Mouse (Mus musculus): ENCODE data around the gene Fdx1. TPM values are rescaled to one million over a fixed set of nuclear protein-coding genes. Genes with fewer than 3 reads are reported as not detected.
A peak's percentile ranks its signal among the peaks of the same experiment; 100 is the strongest.

The Fdx1 gene
- total RNA-seq, 1 experiment from 2014 or later: 1.7 TPM

- ATAC-seq (replicated peaks; ENCODE audit: low read depth, poor library complexity, severe bottlenecking): no peak
Measured at GRCm38 (mm10) chr9:51914481-51915120, 48.8 kb downstream of the Fdx1 start.

GRCm38 (mm10) chr9:51908838-51909237 is 54.5 kb downstream of the Fdx1 start:
- peak; percentile 99 for ATAC-seq (replicated peaks; ENCODE audit: low read depth, poor library complexity, severe bottlenecking)

GRCm38 (mm10) chr9:51908255-51908654 is 55.1 kb downstream of the Fdx1 start:
- ATAC-seq (replicated peaks; ENCODE audit: low read depth, poor library complexity, severe bottlenecking): no peak

GRCm38 (mm10) chr9:51906938-51907337 is 56.4 kb downstream of the Fdx1 start:
- ATAC-seq (replicated peaks; ENCODE audit: low read depth, poor library complexity, severe bottlenecking): no peak

Other genes starting within 250 kb of the Fdx1 start
- gene Arhgap20, start 198.2 kb downstream of the Fdx1 start, total RNA-seq (2017): 0.29 TPM in 1 of 2 replicates, not detected in the other
- 249 and 252 TPM in 2 replicates for gene Rdx, start 83.6 kb upstream of the Fdx1 start, total RNA-seq (2017)
- gene Zc3h12c, start 205.0 kb upstream of the Fdx1 start, total RNA-seq (2017): 4.9 and 8.7 TPM in 2 replicates